Comparison of ENCODE assay signal across 8 mouse cellular contexts in genomic region chr19:28743176-28743793, GRCm38 (mm10).
DNase-seq lines count a peak whose midpoint lies in the region; ATAC-seq and TF ChIP-seq lines count a peak whose summit lies in the region.
"Had no signal": no experiment of that assay in that cellular context is flagged by ENCODE, and none has a peak within 500 bp of the region (broad histone marks: within the 10 kb centered on the region; RNA-seq: fewer than 3 reads in every experiment).

No protein-coding gene starts in this region.

- H3K36me3 ChIP-seq in kidney, embryonic 15.5 days = no peaks in the 10 kb centered on the region
- H3K36me3 ChIP-seq in neural tube, embryonic 15.5 days = no peaks in the 10 kb centered on the region
- H3K36me3 ChIP-seq: heart, embryonic 13.5 days had no signal

- WGBS in kidney, embryonic 15.5 days = 71% methylated on average over 5 of the region's 5 CpGs
- WGBS in neural tube, embryonic 15.5 days = 86% methylated on average over 5 of the region's 5 CpGs

- intact Hi-C loops in gastrocnemius, adult 2 months (cut with DNase I) = no loop called here

- H3K9ac ChIP-seq in kidney, embryonic 15.5 days = no peak overlapping the region
- no peak overlapping the region for H3K9ac ChIP-seq in neural tube, embryonic 15.5 days (replicated peaks)
- H3K9ac ChIP-seq: heart, embryonic 13.5 days had no signal

- no peaks in the 10 kb centered on the region for H3K27me3 ChIP-seq in kidney, embryonic 15.5 days
- no peaks in the 10 kb centered on the region for H3K27me3 ChIP-seq in neural tube, embryonic 15.5 days (replicated peaks)
- H3K27me3 ChIP-seq: heart, embryonic 13.5 days had no signal

- DNase-seq in spleen, postnatal 36 days (ENCODE audit: low spot score in 2 of 2) = peak; percentile 6
- no peak for DNase-seq in spleen, adult 12 weeks (ENCODE audit: low spot score)
- DNase-seq in gastrocnemius, adult 2 months = peak; percentile 77
- DNase-seq in skeletal muscle tissue, adult 2 months (ENCODE audit: low read depth, low spot score) = peak; percentile 81
- no peak for DNase-seq in layer of hippocampus, postnatal 36 days

- TF ChIP-seq CTCF in gastrocnemius, adult 2 months (IDR thresholded peaks at IDR 0.05) = no peak

- 0 out of 2 replicates have a peak, but pooled peaks have one; percentile 36 for ATAC-seq in kidney, embryonic 15.5 days (replicated peaks; ENCODE audit: low FRiP score)
- no peak for ATAC-seq in neural tube, embryonic 15.5 days (ENCODE audit: low FRiP score)

- no peaks in the 10 kb centered on the region for H3K4me1 ChIP-seq in kidney, embryonic 15.5 days
- H3K4me1 ChIP-seq in neural tube, embryonic 15.5 days = no peaks in the 10 kb centered on the region

- no peak overlapping the region for H3K4me2 ChIP-seq in kidney, embryonic 15.5 days
- H3K4me2 ChIP-seq in neural tube, embryonic 15.5 days = no peak overlapping the region
- H3K4me2 ChIP-seq: heart, embryonic 13.5 days had no signal

- peak overlapping the region; percentile 29; the same call in 1 of the 2 replicates for H3K27ac ChIP-seq in gastrocnemius, adult 2 months
- 0 out of 2 replicates have a peak overlapping the region, but pooled peaks have one; percentile 13 for H3K27ac ChIP-seq in kidney, embryonic 15.5 days
- no peak overlapping the region for H3K27ac ChIP-seq in neural tube, embryonic 15.5 days (replicated peaks)
- H3K27ac ChIP-seq: heart, embryonic 13.5 days had no signal

- no peak overlapping the region for H3K4me3 ChIP-seq in gastrocnemius, adult 2 months
- H3K4me3 ChIP-seq in kidney, embryonic 15.5 days (replicated peaks) = no peak overlapping the region
- H3K4me3 ChIP-seq in neural tube, embryonic 15.5 days (replicated peaks) = no peak overlapping the region
- H3K4me3 ChIP-seq: heart, embryonic 13.5 days had no signal

- no peaks in the 10 kb centered on the region for H3K9me3 ChIP-seq in kidney, embryonic 15.5 days (replicated peaks)
- no peaks in the 10 kb centered on the region for H3K9me3 ChIP-seq in neural tube, embryonic 15.5 days (replicated peaks)
- H3K9me3 ChIP-seq: heart, embryonic 13.5 days had no signal

Comparison
In these comparisons a context has a peak if more than half of its experiments do, and no peak if none do; other contexts are left out.
1. DNase-seq: peak in spleen, postnatal 36 days (2 of 2), gastrocnemius, adult 2 months (single experiment) and skeletal muscle tissue, adult 2 months (single experiment); none in spleen, adult 12 weeks (single experiment) and layer of hippocampus, postnatal 36 days (0 of 2).